Comparison of ENCODE assay signal across 7 mouse cellular contexts in the genomic region with DNA sequence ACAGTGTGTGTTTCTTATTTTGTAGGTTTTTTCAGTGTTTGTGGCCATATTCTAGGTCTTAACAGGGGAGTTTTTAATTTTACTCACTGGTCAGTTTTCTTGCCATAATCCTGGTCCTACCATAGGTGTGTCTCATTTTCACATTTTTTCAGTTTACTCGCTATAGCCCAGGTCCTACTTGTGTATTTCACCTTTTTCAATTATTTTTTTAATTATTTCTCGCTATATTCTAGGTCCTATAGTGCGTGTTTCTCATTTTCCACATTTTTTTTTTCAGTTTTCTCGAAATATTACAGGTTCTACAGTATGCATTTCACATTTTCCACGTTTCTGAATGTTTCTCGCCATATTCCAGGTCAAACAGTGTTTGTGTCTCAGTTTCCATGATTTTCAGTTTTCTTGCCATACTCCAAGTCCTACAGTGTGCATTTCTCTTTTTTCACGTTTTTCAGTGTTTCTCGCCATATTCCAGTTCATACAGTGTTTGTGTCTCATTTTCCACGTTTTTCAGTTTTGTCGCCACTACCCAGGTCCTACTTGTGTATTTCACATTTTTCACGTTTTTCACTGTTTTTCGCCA.
DNase-seq lines count a peak whose midpoint lies in the region; ATAC-seq and TF ChIP-seq lines count a peak whose summit lies in the region.
"Not testable (repeated sequence)": the region's sequence is repeated elsewhere in the genome, so short reads cannot be mapped to it uniquely, and the experiment has no call there.

No protein-coding gene starts in this region.

- peak; percentile 56 for DNase-seq in ES-CJ7 (ENCODE audit: low read depth, low spot score)
- peak; percentile 59 for DNase-seq in fat pad, adult 2 months (ENCODE audit: extremely low read depth, low read depth, low spot score)
- DNase-seq in lung, embryonic 14.5 days: peak; percentile 65
- DNase-seq in neural tube, embryonic 11.5 days (ENCODE audit: low spot score): not testable (repeated sequence)

- H3K27me3 ChIP-seq in kidney, embryonic 16.5 days (ENCODE audit: insufficient read depth, low read length); lung, embryonic 14.5 days (ENCODE audit: insufficient read depth, low read length); neural tube, embryonic 11.5 days (ENCODE audit: control insufficient read depth, insufficient read depth, low read length): not testable (repeated sequence)

- not testable (repeated sequence) for H3K4me2 ChIP-seq in kidney, embryonic 16.5 days (replicated peaks; ENCODE audit: low read depth, low read length); lung, embryonic 14.5 days; neural tube, embryonic 11.5 days (ENCODE audit: low read depth)

- not testable (repeated sequence) for H3K36me3 ChIP-seq in kidney, embryonic 16.5 days (ENCODE audit: insufficient read depth, low read length); lung, embryonic 14.5 days (ENCODE audit: insufficient read depth); neural tube, embryonic 11.5 days (ENCODE audit: control insufficient read depth, insufficient read depth, low read length)

- 82% methylated on average over 12 of the region's 12 CpGs for WGBS in kidney, embryonic 16.5 days
- 80% methylated on average over 12 of the region's 12 CpGs for WGBS in lung, embryonic 14.5 days
- WGBS in neural tube, embryonic 11.5 days: 82% methylated on average over 12 of the region's 12 CpGs

- not testable (repeated sequence) for H3K4me3 ChIP-seq in kidney, embryonic 16.5 days (ENCODE audit: low read length); lung, embryonic 14.5 days (ENCODE audit: low read depth, low read length); neural tube, embryonic 11.5 days (ENCODE audit: low read depth, low read length)

- peak; percentile 34 for ATAC-seq in common myeloid progenitor, adult 5-6 weeks (replicated peaks; ENCODE audit: low read depth, poor library complexity, severe bottlenecking)
- ATAC-seq in hematopoietic stem cell, adult 5-6 weeks (replicated peaks in 1 of 2; ENCODE audit: insufficient read depth in 1 of 2, low FRiP score in 2 of 2, low TSS enrichment in 1 of 2, low read depth in 1 of 2, poor library complexity in 2 of 2, severe bottlenecking in 2 of 2): peak; percentile 52 to 67; a peak in 3 of 4 replicates
- ATAC-seq in kidney, embryonic 16.5 days (ENCODE audit: low FRiP score, low TSS enrichment): 0 out of 2 replicates have a peak, but pooled peaks have one; percentile 46
- ATAC-seq in lung, embryonic 14.5 days (ENCODE audit: insufficient read depth): not testable (repeated sequence)
- peak; percentile 77 for ATAC-seq in neural tube, embryonic 11.5 days (ENCODE audit: insufficient read depth, low FRiP score, low TSS enrichment)

- H3K9ac ChIP-seq in kidney, embryonic 16.5 days (replicated peaks; ENCODE audit: low read length); lung, embryonic 14.5 days; neural tube, embryonic 11.5 days (ENCODE audit: low read length): not testable (repeated sequence)

- not testable (repeated sequence) for H3K4me1 ChIP-seq in kidney, embryonic 16.5 days (ENCODE audit: insufficient read depth, low read length); lung, embryonic 14.5 days (ENCODE audit: insufficient read depth); neural tube, embryonic 11.5 days (ENCODE audit: control insufficient read depth, insufficient read depth, low read length)

- H3K27ac ChIP-seq in kidney, embryonic 16.5 days (ENCODE audit: low read length); lung, embryonic 14.5 days (ENCODE audit: low read depth); neural tube, embryonic 11.5 days (ENCODE audit: low read depth, low read length): not testable (repeated sequence)

- peaks cover 44% of the 10 kb centered on the region for H3K9me3 ChIP-seq in kidney, embryonic 16.5 days (ENCODE audit: low read length)
- H3K9me3 ChIP-seq in lung, embryonic 14.5 days (ENCODE audit: low read depth, low read length): peaks cover 44% of the 10 kb centered on the region
- H3K9me3 ChIP-seq in neural tube, embryonic 11.5 days (ENCODE audit: control insufficient read depth, low read length): peaks cover 41% of the 10 kb centered on the region

- not testable (repeated sequence) for TF ChIP-seq CTCF in lung, embryonic 14.5 days (IDR thresholded peaks at IDR 0.05; ENCODE audit: low read depth)
